Mouse (Mus musculus) heart, embryonic 11.5 days (tissue): Measurements from ENCODE around the gene Xab2. TPM values are rescaled to one million over a fixed set of nuclear protein-coding genes. Genes with fewer than 3 reads are reported as not detected.

Experiments used
- polyA plus RNA-seq: library from polyadenylated mRNA; unstranded; fragments of >200 nt; fragmentation: Nextera tagmentation; extraction: Ambion mirVana; gene quantifications from 2 replicates; pipeline ENCODE4 v1.2.1, GENCODE M21; 2014

Gene Xab2
- polyA plus RNA-seq, 1 experiment from 2014 or later = 32.6 TPM

Other genes starting within 250 kb of the Xab2 start
- gene Arhgef18, start 228.3 kb downstream of the Xab2 start, polyA plus RNA-seq = 5.3 and 6.2 TPM in 2 replicates
- gene Pex11g, start 153.6 kb downstream of the Xab2 start, polyA plus RNA-seq = 2.7 and 3.1 TPM in 2 replicates
- gene Tex45, start 150.5 kb downstream of the Xab2 start, polyA plus RNA-seq = not detected in 2 replicates
- gene Zfp358, start 128.2 kb downstream of the Xab2 start, polyA plus RNA-seq = 11.5 and 19.7 TPM in 2 replicates
- 31.3 and 48.1 TPM in 2 replicates for gene Mcoln1, start 120.9 kb downstream of the Xab2 start, polyA plus RNA-seq
- 14.0 and 15.9 TPM in 2 replicates for gene Pnpla6, start 105.9 kb downstream of the Xab2 start, polyA plus RNA-seq
- gene C330021F23Rik, start 53.3 kb downstream of the Xab2 start, polyA plus RNA-seq = 3.9 and 5.1 TPM in 2 replicates
- 1.6 TPM in 2 replicates for gene Camsap3, start 34.0 kb downstream of the Xab2 start, polyA plus RNA-seq
- gene Pet100, start 232 bp upstream of the Xab2 start, polyA plus RNA-seq = 109 and 114 TPM in 2 replicates
- gene Pcp2, start 4.2 kb upstream of the Xab2 start, polyA plus RNA-seq = 0.11 TPM in 1 of 2 replicates, not detected in the other
- gene Stxbp2, start 9.6 kb upstream of the Xab2 start, polyA plus RNA-seq = 57.7 and 60.2 TPM in 2 replicates
- gene Retn, start 34.5 kb upstream of the Xab2 start, polyA plus RNA-seq = not detected in 2 replicates
- gene Mcemp1, start 44.4 kb upstream of the Xab2 start, polyA plus RNA-seq = not detected in 2 replicates
- gene Fcor, start 51.0 kb upstream of the Xab2 start, polyA plus RNA-seq = 9.4 and 12.2 TPM in 2 replicates
- gene Trappc5, start 55.0 kb upstream of the Xab2 start, polyA plus RNA-seq = 26.3 and 33.2 TPM in 2 replicates
- gene Fcer2a, start 72.9 kb upstream of the Xab2 start, polyA plus RNA-seq = 0.13 and 0.14 TPM in 2 replicates
- gene Clec4g, start 99.3 kb upstream of the Xab2 start, polyA plus RNA-seq = 4.1 and 4.6 TPM in 2 replicates
- gene Cd209a, start 127.7 kb upstream of the Xab2 start, polyA plus RNA-seq = not detected in 2 replicates
- not detected in 2 replicates for gene Cd209e, start 233.0 kb upstream of the Xab2 start, polyA plus RNA-seq